In the genomic region with DNA sequence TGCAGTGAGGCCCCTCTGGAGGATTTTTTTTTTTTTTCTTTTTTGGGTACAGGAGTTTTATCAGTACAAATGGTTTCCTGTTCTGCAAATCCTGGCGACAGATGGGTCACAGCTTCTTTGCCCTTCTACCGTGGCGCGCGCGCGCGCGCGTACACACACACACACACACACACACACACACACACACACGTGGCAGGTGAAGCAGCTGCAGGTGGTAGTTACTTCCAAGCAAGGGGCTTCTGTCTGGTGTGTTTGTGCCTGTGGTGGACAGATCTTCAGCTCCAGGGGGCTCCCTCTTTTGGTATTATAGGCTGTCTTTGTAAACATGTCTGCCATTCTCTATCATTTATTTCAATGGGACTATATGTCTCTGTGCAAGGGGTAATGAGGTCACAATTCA, we compare ENCODE assay signal across 9 mouse cellular contexts. TPM values are rescaled to one million over a fixed set of nuclear protein-coding genes. Genes with fewer than 3 reads are reported as not detected.
DNase-seq lines count a peak whose midpoint lies in the region; ATAC-seq and TF ChIP-seq lines count a peak whose summit lies in the region.
"Had no signal": no experiment of that assay in that cellular context is flagged by ENCODE, and none has a peak within 500 bp of the region (broad histone marks: within the 10 kb centered on the region; RNA-seq: fewer than 3 reads in every experiment).

No protein-coding gene starts in this region.

- TF ChIP-seq POLR2A in brain, embryonic 14.5 days (IDR thresholded peaks at IDR 0.05; ENCODE audit: borderline replicate concordance, extremely low read depth, insufficient read depth, insufficient read length, poor library complexity, severe bottlenecking) = no peak
- no peak for TF ChIP-seq POLR2A in limb, embryonic 14.5 days (IDR thresholded peaks at IDR 0.05; ENCODE audit: borderline replicate concordance, extremely low read depth, insufficient read depth, insufficient read length)

- no peaks in the 10 kb centered on the region for H3K9me3 ChIP-seq in heart, embryonic 13.5 days
- H3K9me3 ChIP-seq in forebrain, embryonic 14.5 days (replicated peaks; ENCODE audit: control insufficient read depth, low read length) = no peaks in the 10 kb centered on the region
- H3K9me3 ChIP-seq in limb, embryonic 14.5 days (ENCODE audit: control insufficient read depth, low read length) = no peaks in the 10 kb centered on the region
- H3K9me3 ChIP-seq in stomach, embryonic 16.5 days (replicated peaks; ENCODE audit: control insufficient read depth, low read length) = no peaks in the 10 kb centered on the region

- no peaks in the 10 kb centered on the region for H3K36me3 ChIP-seq in heart, embryonic 13.5 days
- H3K36me3 ChIP-seq in forebrain, embryonic 14.5 days (ENCODE audit: control insufficient read depth, insufficient read depth, low read length) = no peaks in the 10 kb centered on the region
- H3K36me3 ChIP-seq in limb, embryonic 14.5 days (ENCODE audit: control insufficient read depth, insufficient read depth, low read length) = no peaks in the 10 kb centered on the region
- no peaks in the 10 kb centered on the region for H3K36me3 ChIP-seq in stomach, embryonic 16.5 days (ENCODE audit: control insufficient read depth, insufficient read depth, low read length)

- H3K4me2 ChIP-seq in heart, embryonic 13.5 days = peak overlapping the region; percentile 96
- H3K4me2 ChIP-seq in forebrain, embryonic 14.5 days (ENCODE audit: low read length) = peak overlapping the region; percentile 94
- peak overlapping the region; percentile 95 for H3K4me2 ChIP-seq in limb, embryonic 14.5 days (replicated peaks; ENCODE audit: low read depth, low read length, severe bottlenecking)
- peak overlapping the region; percentile 99 for H3K4me2 ChIP-seq in stomach, embryonic 16.5 days (ENCODE audit: low read depth, low read length)

- H3K4me1 ChIP-seq in heart, embryonic 13.5 days = peaks cover 7% of the 10 kb centered on the region; the same call in 1 of the 2 replicates
- no peaks in the 10 kb centered on the region for H3K4me1 ChIP-seq in forebrain, embryonic 14.5 days (ENCODE audit: control insufficient read depth, insufficient read depth, low read length)
- no peaks in the 10 kb centered on the region for H3K4me1 ChIP-seq in limb, embryonic 14.5 days (ENCODE audit: control insufficient read depth, insufficient read depth, low read length)
- 0 out of 2 replicates have a peak, but pooled peaks cover 3% of the 10 kb centered on the region for H3K4me1 ChIP-seq in stomach, embryonic 16.5 days (ENCODE audit: control insufficient read depth, insufficient read depth, low read length)

- H3K9ac ChIP-seq in heart, embryonic 13.5 days = peak overlapping the region; percentile 82
- peak overlapping the region; percentile 73 for H3K9ac ChIP-seq in forebrain, embryonic 14.5 days (ENCODE audit: low read length)
- H3K9ac ChIP-seq in limb, embryonic 14.5 days (ENCODE audit: low read depth, low read length, severe bottlenecking) = no peak overlapping the region
- H3K9ac ChIP-seq in stomach, embryonic 16.5 days (ENCODE audit: low read length) = no peak overlapping the region

- peaks cover 42% of the 10 kb centered on the region for H3K27me3 ChIP-seq in heart, embryonic 13.5 days (replicated peaks)
- peaks cover 3% of the 10 kb centered on the region; the same call in 1 of the 2 replicates for H3K27me3 ChIP-seq in forebrain, embryonic 14.5 days (replicated peaks; ENCODE audit: control insufficient read depth, insufficient read depth, low read length)
- peaks cover 52% of the 10 kb centered on the region for H3K27me3 ChIP-seq in limb, embryonic 14.5 days (ENCODE audit: control insufficient read depth, insufficient read depth, low read length)
- H3K27me3 ChIP-seq in stomach, embryonic 16.5 days (ENCODE audit: control insufficient read depth, insufficient read depth, low read length) = peaks cover 20% of the 10 kb centered on the region
- H3K27me3 ChIP-seq: CH12.LX had no signal

- no peak for ATAC-seq in heart, embryonic 13.5 days (ENCODE audit: extremely low read depth, insufficient number of reproducible peaks, low FRiP score, low TSS enrichment)
- ATAC-seq in forebrain, embryonic 14.5 days = no peak
- no peak for ATAC-seq in limb, embryonic 14.5 days (ENCODE audit: low FRiP score, low read depth)
- ATAC-seq in stomach, embryonic 16.5 days (ENCODE audit: insufficient read depth, low FRiP score) = no peak

- TF ChIP-seq CTCF in brain, embryonic 14.5 days (IDR thresholded peaks at IDR 0.05; ENCODE audit: borderline replicate concordance, extremely low read depth, insufficient read depth, insufficient read length) = no peak

- no peak for DNase-seq in heart, adult 9 months (ENCODE audit: low spot score in 2 of 2)
- peak; percentile 64 for DNase-seq in brain, embryonic 14.5 days (ENCODE audit: low read depth)
- peak; percentile 42 for DNase-seq in forebrain, embryonic 14.5 days (ENCODE audit: low spot score)
- DNase-seq in limb, embryonic 14.5 days (ENCODE audit: low spot score) = no peak
- DNase-seq in urinary bladder, postnatal 25 days (ENCODE audit: low spot score) = no peak
- no peak for DNase-seq in spleen, adult 18-20 months

- peak overlapping the region; percentile 74 for H3K4me3 ChIP-seq in heart, embryonic 13.5 days
- H3K4me3 ChIP-seq in forebrain, embryonic 14.5 days (ENCODE audit: low read depth, low read length) = peak overlapping the region; percentile 75
- H3K4me3 ChIP-seq in limb, embryonic 14.5 days (replicated peaks; ENCODE audit: low read length) = peak overlapping the region; percentile 62
- H3K4me3 ChIP-seq in stomach, embryonic 16.5 days (replicated peaks; ENCODE audit: low read length) = peak overlapping the region; percentile 68

- no peak overlapping the region; the same call in 1 of the 2 replicates for H3K27ac ChIP-seq in heart, embryonic 13.5 days (replicated peaks)
- no peak overlapping the region for H3K27ac ChIP-seq in forebrain, embryonic 14.5 days (ENCODE audit: low read depth, low read length)
- no peak overlapping the region for H3K27ac ChIP-seq in limb, embryonic 14.5 days (replicated peaks; ENCODE audit: low read depth, low read length)
- no peak overlapping the region for H3K27ac ChIP-seq in stomach, embryonic 16.5 days (ENCODE audit: low read length)

- 0% methylated on average over 8 of the region's 11 CpGs for WGBS in heart, embryonic 13.5 days
- 0% methylated on average over 11 of the region's 11 CpGs for WGBS in forebrain, embryonic 14.5 days
- WGBS in limb, embryonic 14.5 days = 5% methylated on average over 11 of the region's 11 CpGs
- WGBS in stomach, embryonic 16.5 days = 1% methylated on average over 11 of the region's 11 CpGs

RNA-seq across cellular contexts. Expression of a gene that starts 2.2 kb away (rescaled TPM):
- 1.5 and 2.3 TPM in 2 replicates for polyA plus RNA-seq in heart, embryonic 13.5 days (2015; fragmentation: Nextera tagmentation; extraction: Ambion mirVana)
- 5.7 and 12.3 TPM in 2 replicates for polyA plus RNA-seq in brain, embryonic 14.5 days (2012; rRNA removed)
- 1.7 and 2.5 TPM in 2 replicates for polyA plus RNA-seq in forebrain, embryonic 14.5 days (2014; fragmentation: Nextera tagmentation; extraction: Ambion mirVana)
- polyA plus RNA-seq in limb, embryonic 14.5 days (2012; rRNA removed) = 1.1 and 1.3 TPM in 2 replicates
- 1.9 and 2.0 TPM in 2 replicates for polyA plus RNA-seq in limb, embryonic 14.5 days (2014; fragmentation: Nextera tagmentation; extraction: Ambion mirVana)
- 0.41 and 0.68 TPM in 2 replicates for polyA plus RNA-seq in stomach, embryonic 16.5 days (2015; fragmentation: Nextera tagmentation; extraction: Ambion mirVana)

Comparison
In these comparisons a context has a peak if more than half of its experiments do, and no peak if none do; other contexts are left out.
1. H3K9ac ChIP-seq: peak in heart, embryonic 13.5 days (single experiment) and forebrain, embryonic 14.5 days (single experiment); none in limb, embryonic 14.5 days (single experiment) and stomach, embryonic 16.5 days (single experiment).
2. DNase-seq: peak in brain, embryonic 14.5 days (single experiment) and forebrain, embryonic 14.5 days (single experiment); none in heart, adult 9 months (0 of 2), limb, embryonic 14.5 days (single experiment), urinary bladder, postnatal 25 days (single experiment) and spleen, adult 18-20 months (0 of 2).
3. Peak in every context shown above with its lines, with median percentiles within 50 percentile points of each other: H3K4me2 ChIP-seq and H3K4me3 ChIP-seq.